Mouse (Mus musculus): ENCODE results near the gene Colq.

GRCm38 (mm10) chr14:31532656-31533055, 58.5 kb downstream of the Colq start:
- no peak for TF ChIP-seq CTCF (IDR thresholded peaks at IDR 0.05; ENCODE audit: control insufficient read depth, insufficient read depth, low read length)
- no peak for TF ChIP-seq POLR2A (IDR thresholded peaks at IDR 0.05; ENCODE audit: borderline replicate concordance, control insufficient read depth, low read depth, low read length)
